Mouse (Mus musculus) urinary bladder, adult 2 months (tissue): Measurements from ENCODE around the gene Xxylt1. TPM values are rescaled to one million over a fixed set of nuclear protein-coding genes. Genes with fewer than 3 reads are reported as not detected.

Source experiments
- DNase-seq: peaks from one replicate; pipeline ENCODE4 v3.0.0; 2022; ENCODE audit warnings: low spot score
- polyA plus RNA-seq: library from polyadenylated mRNA; depleted of rRNA; stranded (reverse); fragments of >200 nt; gene quantifications from 2 replicates; pipeline ENCODE4 v1.2.3, GENCODE M21; 2012

Xxylt1 gene
- polyA plus RNA-seq, 1 experiment: 12.3 TPM

DNA sequence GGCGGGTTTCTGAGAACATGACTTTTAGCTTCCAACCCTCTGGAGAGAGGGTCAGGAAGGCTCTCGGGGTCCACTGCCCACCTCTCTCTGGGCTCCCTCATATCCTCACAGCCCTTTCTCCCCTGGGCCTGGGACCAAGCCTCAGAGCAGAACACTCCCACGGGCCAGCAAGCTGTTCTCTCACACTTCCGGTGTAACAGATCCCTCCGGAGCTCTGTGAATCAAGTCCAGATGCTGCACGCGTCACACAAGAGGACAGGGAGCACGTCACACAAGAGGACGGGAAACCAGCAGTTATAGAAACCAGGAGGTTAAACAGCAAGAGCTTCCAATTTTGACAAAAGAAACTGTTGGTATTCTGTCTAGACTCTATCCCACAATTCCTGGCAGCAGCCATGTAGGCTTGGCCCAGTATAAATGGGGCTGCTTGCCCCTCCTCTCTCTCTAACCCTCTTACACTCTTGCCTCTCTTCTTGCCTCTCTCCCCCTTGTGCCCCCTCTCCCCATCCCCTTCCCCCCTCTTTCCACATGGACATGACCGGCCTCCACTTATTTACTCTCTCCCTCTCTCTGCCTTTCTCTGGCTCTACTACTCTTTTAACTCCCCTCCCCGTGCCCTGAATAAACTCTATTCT, 19.9 kb downstream of the Xxylt1 start:
- no peak for DNase-seq

DNA sequence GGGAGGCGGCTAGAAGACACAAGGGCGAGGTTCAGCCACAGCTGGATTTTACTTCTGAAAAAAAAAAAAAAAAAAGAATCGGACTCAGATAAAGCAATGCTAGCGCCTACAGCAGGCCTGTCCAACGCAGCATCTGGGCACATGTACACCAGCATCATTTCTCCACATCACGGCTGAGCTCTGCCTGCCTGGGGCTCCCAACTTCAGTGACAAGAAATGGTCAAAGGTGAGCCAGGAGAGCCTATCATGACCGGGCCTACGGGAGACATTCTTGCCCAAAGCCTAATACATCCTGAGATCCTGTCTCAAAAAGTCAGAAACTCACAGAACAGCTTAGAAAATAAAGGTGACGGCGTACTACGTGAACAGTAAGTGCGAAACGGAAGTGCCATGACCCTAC, 20.5 kb downstream of the Xxylt1 start:
- DNase-seq: no peak

DNA sequence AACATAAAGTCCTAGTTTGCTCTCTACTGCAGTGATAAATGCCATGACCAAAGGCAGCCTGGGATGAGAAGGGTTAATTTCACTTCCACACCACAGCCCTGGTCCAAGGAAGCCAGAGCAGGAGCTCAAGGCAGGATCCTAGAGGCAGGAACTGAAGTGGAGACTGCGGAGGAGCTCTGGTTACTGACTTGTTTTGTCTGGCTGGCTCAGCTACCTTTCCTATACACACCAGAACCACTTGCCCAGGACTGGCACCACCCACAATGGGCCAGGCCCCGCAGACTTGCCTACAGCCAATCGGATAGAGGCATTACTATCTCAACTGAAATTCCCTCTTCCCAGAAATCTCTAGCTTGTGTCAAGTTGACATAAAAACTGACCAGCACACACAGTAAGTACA, 21.0 kb downstream of the Xxylt1 start:
- no peak for DNase-seq

DNA sequence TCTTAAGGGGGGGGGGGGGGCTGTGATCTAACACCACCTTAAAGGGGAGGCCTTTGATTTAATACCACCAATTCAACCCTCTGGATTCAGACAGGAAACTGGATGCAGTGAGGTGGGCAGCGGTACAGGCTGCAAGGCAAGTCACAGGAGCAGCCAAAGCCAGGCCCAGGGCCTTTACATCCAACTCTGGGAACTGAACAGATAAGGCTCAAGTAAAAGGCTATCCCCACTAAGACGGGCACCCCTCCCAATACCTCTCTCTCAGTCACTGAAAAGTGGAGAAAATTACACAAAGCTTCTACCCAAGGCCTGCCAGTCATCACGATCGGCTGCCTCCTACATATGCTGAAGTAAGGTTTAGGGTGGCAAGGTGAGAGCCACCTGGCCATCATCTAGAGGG, 21.5 kb downstream of the Xxylt1 start:
- DNase-seq: no peak

DNA sequence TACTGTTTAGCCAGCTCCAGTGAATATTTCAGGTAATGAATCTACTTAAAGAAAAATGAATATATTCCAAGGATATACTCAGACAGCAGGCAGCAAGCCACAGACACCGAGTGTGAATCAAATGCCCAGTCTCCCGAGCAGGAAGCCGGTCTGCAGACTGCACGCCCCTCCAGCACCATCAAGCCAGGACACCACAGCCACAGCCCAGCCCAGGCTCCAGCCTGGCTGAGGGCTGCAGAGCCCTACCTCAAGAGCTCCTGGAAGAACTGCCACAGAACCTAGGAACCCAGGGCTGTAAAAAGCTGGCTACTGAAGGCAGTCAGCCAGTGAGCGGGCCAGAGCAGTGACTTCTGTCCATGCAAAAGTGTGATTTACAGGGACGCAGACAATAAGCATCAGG, 28.4 kb downstream of the Xxylt1 start:
- DNase-seq: no peak

DNA sequence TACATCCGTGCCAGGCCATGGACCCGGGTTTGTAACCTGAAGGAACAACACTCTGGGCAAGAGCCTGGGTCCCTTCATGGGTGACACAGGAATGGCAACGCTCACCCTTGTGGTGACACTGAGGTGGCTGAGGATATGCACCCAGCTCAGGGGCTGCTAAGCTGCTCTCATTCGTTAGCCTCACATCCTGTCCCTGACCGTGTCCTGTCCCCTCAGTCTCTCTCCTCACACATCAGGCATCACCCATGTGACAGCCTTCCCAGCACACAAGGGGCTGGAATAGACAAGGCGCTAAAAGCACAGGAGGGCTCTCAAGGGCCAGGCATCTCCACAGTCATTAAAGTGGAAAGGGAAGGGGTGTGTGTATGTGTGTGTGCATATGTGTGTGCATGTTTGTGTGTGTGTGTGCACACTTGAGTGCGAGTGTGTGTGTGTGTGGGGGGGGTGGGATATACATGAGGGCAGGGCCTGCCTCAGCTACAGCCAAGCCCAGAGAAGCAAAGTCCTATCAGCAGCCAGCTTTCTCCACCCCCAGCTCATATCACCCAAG, 29.0 kb downstream of the Xxylt1 start:
- no peak for DNase-seq

DNA sequence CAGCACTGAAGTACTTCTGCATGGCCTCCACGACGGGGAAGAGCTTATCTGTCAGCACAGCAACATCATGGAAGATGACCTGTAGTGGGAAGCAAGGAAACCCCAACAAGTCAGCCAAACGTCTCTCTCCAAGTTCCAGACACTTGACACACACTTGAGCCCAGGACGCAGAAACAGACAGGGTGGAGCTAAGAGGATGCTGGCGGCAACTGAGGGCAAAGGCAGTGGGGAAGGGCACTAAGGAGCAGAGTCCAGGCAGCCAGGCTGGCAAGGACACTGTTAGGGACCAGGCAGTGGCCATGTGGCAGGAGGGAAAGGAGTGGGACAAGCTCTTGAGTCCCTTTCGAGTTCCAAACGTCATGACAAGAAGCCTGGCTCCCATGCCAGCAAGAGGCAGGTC, 30.5 kb downstream of the Xxylt1 start:
- no peak for DNase-seq

DNA sequence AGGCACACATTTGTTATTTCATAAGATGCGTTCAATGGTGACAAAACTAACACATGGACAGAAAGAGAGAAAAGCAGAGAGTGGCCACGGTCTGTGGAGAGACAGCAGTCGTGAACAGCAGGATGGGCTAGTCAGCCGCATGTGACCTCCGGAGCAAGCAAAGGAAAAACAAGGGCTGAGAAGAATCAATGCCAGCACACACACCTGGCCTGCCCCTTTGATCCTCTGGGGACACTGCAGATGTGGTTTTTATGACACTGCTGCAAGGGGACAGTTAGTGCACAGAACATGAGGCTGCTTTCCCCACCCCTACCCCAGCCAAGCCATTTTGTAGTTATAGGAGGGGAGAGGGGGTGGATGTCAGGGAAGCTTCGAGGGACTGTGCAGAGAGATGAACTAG, 33.0 kb downstream of the Xxylt1 start:
- no peak for DNase-seq

DNA sequence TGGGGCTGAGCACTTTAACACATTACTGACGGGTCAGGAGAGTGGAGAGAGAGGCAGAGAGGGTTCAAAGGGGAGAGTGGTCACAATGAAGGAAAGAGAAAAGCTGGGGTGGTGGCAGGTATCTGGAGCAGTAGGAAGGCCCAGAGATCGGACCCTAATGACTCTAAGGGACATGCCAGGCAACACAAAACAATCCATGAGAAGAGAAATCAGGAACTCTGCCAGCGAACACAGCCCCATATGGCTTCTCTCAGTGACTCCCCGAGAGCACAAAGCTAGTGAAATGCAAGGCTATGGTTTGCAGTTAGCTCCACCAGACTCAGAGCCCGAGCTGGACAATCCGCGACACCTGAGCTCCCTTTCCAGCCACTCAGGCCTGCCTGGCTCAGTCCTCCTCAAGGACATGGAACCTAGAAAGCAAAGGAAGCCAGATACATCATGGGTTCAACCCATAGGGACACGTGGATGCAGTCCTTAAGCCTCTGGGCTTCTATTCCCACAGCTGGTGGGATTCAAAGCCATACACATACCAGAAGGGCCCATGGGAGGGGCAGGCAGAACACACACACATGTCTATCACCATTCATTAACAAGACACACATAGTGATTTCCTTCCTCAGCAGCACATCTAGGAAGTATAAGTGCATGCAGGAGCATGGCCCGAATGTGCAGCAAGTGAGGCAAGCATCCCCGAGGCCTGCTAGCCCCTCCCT, 33.9 kb downstream of the Xxylt1 start:
- no peak for DNase-seq

DNA sequence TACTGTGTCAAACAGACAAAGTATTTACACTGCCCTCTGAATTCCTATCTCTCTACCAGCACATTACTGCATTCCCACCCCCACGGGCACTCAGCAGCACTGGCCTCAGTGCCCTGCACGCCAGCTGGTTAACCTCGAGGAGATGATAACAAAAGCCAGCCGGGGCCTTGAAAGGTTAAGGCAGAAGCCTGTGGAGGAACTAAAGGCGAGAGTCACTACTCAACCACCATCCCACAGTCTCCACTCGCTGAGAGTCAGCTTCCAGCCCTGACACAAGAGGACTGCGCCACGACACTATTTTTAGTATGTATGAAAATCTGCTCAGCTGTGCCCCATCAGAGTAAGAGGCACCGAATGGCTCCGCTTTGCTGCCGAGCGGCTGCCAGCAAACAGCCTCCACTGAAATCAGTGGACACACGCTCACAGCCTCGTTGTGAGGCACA, 35.0 kb downstream of the Xxylt1 start:
- no peak for DNase-seq

DNA sequence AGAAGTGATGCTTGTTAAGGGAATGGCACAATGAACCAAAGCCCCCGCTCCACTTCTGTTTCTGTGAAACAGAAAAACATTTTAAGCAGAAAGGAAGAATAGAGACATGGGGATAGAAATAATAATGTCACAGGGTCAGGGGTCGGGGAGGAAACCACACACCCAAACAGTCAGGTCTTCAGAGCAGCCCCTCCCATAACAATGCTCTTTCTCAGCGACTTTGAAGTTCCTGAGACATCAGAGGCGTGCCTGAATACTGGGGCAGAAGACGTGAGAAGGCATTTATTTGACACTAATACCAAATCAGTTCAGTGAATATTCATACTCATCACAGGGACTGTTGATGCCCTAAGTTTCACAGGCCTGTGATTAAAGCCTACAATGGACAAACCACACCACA, 36.0 kb downstream of the Xxylt1 start:
- no peak for DNase-seq

DNA sequence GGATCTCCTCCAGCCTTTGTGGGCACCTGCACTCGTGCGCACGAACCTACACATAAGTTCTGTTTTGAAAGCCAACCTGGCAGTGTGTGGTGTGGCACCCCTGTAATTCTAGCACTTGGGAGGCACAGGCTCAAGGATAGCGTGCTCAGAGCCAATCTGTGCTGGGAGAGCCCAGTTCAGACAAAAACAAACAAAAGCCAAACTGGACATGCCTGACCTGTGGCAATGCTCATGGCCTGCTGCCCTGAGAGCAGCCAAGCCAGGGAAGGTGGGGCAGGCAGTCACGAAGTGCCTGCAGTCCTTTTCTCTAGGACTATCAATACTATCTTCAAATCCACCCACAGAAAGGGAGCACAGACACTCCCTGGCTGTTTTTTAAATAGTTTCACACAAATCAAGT, 38.1 kb downstream of the Xxylt1 start:
- DNase-seq: no peak

DNA sequence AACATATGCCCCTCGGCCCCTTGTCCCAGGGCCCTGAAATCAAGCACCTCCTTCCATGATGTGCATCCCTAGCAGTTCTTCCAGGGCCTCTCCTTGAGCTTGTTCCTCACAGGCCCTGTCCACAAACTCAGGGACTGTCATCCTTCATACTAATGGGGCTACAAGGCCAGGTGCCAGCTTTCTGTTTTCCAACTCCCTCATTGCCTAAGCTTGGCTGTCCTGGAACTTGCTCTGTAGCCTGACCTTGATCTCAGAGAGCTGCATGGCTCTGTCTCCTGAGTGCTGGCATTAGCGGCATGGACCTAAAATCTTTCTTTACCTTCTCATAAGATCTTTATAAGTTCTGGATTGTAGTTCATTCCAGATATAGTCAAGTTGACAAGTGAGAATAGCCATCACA, 39.7 kb downstream of the Xxylt1 start:
- no peak for DNase-seq

DNA sequence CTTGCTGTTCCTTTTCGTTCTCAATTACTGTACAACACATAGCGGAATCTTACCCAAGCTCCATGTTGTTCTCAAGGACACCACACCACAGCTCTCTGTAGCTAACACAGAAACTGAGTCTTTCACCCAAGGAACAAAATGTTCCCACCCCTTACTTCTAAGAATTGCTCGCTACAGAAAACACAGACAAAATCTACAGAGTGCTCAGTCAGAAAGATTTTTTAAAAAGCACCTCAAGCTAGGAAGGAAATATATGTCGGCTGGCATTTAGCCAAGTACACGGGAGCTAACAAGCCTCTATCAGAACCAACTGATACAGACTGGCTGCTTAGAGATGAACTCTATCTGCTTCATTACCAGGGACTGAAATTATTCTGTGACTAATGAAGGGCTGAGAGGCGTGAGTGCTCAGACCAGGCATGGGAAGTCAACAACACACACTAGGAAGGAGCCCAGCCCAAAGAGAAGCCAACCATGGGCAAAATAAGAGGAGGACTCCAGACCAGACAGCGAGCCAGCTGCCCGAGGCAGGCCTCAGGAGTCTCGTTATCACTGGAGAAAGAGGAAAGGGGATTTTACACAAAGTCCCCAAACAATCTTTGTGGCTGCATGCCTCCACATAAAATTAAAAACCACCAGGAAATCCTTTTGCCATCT, 41.3 kb downstream of the Xxylt1 start:
- DNase-seq: no peak

DNA sequence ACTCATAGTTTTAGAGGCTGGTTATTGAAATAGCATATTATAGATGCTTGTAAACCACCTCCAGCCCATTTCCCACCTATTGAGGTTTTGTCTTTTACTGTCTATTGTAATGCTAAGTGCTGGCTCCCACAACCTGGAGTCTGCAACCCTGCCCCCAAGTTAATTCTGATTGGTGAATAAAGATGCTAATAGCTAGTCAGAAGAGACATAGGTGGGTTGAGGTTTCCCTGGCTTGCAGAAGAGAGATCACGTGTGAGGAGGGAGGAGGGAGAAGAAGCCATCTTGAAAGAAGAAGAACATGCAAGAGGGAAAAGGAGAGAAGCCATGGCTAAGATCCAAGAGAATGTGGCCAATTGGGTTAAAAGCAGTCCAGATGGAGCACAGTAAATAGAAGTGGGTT, 43.8 kb downstream of the Xxylt1 start:
- no peak for DNase-seq

DNA sequence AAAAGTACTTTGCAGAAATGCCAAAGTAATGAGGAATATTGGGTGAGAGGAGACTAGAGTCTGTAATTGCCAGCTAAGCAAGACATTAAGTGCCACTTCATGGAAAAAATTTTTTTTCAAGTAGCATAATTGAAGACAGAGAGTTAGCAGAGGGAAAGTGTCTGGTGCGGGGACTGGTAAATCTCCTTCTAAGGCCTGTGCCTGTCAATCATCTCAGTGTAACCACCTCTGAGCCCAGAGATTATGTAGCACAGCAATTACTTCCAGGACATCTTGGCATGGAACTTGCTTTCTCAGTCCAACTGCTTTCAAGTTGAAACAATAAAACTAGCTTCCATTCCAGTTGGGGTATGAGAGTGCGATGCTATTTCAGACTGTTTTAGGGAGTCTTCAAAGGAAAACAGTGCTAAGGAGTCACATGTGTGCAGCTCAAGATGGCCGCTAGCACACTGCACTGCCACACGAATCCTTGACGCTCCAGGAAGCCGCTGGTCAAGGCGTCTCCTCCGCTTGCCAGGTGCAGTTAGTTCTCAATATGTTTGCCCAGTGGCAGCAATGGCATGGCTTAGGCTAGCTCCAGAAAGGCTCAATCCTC, 45.5 kb downstream of the Xxylt1 start:
- no peak for DNase-seq

DNA sequence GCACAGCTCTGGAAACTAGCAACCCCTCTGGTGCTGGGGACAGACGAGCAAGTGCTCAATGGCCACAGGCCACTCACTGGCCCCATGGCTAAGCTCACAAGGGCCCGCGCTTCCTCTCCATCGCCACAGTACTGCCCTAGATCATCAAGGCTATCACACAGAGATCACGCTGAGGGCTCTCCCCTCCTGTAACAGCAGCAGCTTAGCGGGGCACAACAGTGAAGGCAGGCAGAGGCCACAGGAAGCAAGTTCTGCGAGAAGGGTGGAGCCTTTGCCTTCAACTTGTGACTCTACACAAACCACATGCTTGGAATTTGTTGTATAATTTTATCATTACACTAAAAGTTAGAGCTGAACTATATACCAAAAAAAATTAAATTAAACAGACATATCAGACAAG, 46.0 kb downstream of the Xxylt1 start:
- DNase-seq: no peak

DNA sequence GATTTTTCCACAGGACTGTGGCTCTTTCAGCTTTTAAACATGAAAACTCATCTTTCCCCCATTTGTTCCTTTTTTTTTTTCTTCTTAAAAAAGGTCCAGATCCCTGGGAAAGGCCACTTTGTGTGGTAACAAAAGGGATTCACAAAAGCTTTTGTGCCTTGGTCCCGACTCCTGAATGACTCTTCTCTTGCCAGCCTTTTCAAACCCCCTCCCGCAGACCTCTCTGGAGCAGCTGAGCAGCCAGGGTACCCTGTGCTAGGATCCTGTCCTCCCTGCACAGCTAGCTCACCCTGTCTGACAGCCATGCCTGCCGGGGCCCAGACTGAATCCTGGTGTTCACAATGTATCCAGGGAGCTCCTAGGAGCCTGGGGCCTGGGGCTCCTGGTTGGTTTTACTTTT, 47.2 kb downstream of the Xxylt1 start:
- no peak for DNase-seq

DNA sequence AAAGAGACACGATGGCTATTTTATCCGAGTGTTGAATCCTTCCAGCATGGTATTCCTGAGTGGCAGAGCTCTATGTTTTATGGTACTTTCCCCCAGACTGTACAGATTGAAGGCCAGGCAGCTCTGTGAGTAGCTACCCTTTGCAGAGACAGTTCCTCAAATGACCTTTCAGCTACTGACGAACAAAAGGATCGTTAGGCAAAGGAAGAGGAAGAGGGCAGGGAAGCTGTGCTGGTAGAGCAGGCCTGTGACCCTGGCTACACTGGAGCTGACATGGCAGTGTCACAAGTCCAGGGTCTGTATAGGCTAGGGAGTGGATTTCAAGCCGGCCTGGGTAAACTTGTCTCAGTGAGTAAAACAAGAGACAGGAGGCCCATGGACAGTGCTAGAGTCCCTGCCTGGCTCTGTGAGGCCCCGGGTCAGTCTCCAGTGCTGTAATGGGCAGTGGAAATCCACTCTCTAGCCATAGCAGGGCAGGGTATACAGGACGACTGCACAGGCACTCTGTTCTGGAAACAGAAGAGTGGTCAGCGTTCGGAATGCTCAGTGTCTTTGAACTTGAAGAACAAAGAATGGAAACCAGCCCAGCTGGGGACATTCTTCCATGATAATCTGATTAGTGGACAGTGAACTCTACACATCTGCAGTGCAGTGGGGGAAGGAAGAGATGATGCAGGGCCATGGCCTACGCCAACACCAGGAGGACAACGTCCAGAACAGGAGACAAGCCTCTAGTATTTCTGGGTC, 51.3 kb downstream of the Xxylt1 start:
- no peak for DNase-seq

DNA sequence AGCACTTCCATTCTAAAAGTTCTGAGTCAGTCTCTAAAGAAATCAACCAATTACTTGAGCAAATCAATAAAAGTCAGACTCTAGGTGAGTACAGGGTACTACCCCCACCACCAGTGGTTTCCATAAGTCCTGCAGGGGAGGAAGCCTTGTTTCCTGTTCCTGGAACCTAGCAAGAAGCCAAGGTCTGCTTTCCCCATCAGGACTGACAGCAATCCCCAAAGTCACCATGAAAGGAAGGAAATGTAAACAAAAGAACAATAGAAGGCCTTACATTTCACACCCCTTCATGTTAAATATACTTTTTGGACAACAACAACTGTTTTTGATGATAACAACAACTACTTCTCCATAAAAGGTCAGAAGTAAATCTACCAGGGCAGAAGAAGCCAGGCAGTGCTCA, 53.6 kb downstream of the Xxylt1 start:
- no peak for DNase-seq

DNA sequence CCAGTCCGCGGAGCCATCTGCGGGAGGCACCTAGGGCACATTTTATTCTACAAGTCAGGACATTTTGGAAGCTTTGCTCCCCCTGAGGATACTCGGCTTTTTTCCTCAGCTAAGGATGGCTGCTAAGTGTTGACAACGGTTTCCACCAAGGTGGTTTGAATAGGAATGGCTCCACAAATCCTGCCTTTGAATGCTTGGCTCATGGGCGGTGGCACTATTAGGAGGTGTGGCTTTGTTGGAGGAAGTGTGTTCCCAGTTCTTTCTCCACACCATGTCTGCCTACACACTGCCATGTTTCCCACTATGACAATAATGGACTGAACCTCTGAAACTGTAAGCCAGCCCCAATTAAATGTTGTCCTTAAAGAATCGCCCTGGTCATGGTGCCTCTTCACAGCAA, 55.7 kb downstream of the Xxylt1 start:
- no peak for DNase-seq

DNA sequence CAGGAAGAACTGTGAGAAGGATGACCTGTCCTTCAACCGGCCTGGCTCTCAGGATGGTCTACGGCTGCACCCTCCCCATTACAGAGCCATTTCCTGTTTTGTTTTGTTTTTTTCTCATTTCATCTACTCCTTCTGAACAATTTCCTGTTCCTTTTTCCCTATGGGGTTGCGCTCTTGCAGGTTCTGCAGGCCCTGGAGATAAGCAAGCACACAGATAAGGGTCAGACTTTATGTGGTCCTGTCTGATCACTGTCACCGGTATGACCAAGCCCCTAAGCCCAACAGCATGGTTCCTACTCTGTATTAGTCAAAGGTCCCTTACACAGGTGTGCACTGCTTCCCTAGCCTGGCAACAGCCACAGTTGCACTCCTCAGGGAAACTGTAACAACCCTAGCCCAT, 56.2 kb downstream of the Xxylt1 start:
- no peak for DNase-seq
